Mouse (Mus musculus): ENCODE measurements at regions not wholly inside any gene's neighbourhood (a gene's known extent, or its start where the extent isn't known, plus 50 kb on each side); places are given as distances from the start of the nearest gene placed in this dataset.

DNA sequence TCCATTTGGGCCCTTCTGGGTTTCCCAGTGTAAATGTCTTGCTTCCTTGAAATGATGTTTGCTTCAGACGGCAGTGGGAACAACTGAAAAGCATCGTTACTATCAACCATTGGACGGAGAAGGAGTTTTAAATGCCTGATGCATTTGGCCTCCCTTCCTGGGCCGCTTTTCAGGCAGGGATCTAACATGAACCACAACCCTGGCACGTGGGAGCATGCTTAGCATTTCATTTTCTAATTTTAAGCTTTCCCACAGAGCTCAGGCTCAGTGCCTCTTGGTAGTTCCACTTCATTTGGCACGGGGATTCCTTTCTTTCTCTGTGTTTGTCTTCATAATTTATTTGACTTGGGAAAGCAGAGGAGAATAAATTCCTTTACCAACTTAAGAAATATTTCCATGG lies 406.6 kb upstream of the Nbea start:
- DNase-seq (ENCODE audit: low read depth): no peak

DNA sequence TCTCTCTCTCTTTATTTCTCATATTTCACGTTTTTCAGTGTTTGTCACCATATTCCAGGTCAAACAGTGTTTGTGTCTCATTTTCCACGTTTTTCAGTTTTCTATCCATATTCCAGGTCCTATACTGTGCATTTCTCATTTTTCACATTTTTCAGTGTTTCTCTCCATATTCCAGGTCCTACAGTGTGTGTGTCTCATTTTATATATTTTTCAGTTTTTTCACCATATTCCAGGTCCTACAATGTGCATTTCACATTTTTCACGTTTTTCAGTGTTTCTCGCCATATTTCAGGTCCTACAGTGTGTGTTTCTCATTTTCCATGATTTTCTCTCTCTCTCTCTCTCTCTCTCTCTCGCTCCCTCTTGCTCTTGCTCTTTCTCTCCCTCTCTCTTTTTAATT lies 391.9 kb upstream of the Nbea start:
- peak; percentile 19 for DNase-seq (ENCODE audit: low read depth)

DNA sequence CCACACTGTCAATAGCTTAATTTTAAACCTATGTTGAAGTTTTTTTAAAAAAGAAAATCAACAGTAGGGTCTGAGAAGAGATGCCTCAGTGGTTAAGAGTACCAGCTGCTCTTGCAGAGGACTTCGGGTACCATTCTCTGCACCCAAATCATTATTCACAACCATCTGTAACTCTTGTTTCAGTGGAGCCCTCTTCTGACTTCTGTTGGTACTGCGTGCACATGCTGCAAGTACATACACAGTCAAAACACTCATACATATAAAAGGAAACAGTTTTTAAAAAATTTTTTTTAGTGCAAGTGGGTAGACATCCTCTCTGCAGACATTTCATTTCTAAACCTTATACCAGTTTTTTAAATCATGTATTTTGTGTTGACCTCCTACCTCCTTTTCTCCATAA lies 352.7 kb upstream of the Nbea start:
- DNase-seq (ENCODE audit: low read depth): no peak

DNA sequence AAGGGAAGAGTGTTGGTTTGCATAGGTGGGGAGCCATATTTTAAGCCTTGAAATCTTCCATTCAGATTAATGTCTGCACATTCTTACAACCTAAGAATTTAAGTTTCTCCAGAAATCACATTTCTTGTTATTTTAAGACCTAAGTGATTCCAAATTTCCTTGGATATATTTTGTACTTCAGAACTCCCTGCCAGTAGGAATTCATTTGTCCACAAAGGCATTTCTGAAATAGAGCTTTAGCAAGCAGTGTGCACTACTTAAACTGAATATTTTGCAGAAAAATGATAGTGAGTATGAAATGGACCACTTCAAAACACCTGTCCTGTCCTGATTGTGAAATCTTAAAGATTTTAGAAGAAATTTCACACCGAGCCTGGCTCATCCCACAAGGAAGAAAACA lies 320.9 kb upstream of the Nbea start:
- DNase-seq (ENCODE audit: low read depth): no peak

DNA sequence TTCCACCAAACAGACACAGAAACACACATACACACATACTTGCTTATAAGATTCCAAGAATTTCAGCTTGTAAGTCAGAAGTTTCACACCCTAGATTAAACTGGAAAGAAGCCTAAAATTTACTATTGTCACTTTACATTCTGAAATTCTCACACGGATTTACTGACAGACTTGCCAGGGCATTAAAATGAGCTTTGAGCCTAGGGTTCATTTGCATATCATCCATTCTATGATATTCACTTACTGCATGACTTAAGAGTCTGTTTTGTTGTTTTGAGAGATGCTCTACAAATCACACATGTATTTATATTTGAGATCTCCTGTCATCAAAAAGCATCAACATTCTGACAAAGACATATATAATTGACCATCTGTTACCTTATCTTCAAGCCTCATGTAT lies 315.8 kb upstream of the Nbea start:
- DNase-seq (ENCODE audit: low read depth): no peak

DNA sequence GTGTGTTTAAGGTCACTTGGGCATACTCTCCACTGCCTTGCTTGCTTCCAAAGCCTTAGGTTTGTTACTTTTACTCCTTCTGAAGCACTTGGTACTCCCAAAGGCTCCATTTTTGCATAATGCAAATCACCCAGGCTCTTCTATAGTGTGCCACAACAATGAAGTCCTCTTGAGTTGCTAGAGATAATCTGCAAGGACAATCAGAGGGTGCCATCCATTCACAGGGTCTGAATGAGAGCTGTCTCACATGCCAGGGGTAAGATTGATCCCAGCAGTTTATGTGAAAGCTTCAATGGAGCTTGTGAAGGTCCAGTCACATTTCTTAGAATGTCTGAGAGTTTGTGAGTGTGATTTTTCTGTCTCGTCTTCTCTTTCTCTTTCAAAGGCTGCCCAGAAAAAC lies 310.4 kb upstream of the Nbea start:
- DNase-seq (ENCODE audit: low read depth): no peak

DNA sequence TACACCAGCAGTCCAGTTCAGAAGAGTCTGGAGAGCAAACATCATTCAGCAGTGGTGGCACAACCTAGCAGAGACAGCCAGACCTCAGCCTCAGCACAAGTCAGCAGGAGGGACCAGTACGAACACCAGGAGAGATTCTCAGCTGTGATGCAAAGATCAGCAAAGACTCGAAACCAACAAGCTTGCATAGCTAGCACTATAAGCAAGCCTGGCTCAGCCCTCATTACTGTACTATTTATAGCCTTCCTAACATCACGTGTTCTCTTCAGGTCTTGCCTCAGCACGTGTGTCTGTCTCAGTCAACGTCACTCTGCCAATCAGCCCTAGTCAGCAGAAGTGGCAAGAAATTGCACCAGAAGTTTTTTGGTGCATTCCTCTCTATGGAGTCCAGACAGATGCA lies 305.7 kb upstream of the Nbea start:
- DNase-seq (ENCODE audit: low read depth): no peak

DNA sequence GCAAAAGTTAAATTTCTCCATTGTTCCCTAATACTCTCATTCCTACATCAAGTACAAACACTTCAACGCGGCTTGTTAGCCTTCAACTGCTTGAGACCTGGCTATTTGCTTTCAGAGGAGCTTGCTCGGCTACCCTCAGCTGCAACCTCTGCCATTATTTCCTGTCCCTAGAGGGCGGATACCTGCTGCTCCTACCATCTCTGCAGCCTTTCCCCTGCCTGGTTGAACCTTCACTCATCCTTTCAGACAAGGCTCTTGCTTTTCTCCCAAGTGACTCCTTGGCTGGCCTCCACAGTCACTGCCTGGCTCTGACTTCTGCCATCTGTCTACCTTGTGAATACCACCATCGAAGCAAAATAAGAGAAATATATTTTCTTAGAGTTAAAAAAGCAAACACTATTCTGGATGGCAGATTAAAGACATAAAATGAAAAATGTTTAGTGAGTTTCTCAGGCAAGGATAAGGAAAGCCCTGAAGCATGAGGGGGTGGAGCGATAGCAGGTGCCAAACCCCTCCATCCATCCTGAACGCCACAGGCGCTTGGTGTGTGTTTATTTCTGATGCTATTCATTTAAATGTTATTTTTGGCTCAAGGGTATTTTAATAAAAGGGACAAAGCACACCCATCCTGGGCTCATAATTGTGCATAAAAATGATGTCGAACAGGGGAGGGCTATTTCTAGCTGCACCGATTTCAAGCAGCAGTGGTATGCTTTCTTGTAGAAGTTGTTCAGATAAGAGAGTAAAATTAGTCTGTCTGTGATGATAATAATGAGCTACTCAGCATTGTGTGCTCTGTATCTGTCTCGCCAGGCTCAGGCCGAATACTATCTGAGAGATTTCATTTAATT lies 302.3 kb upstream of the Nbea start:
- DNase-seq (ENCODE audit: low read depth): no peak

DNA sequence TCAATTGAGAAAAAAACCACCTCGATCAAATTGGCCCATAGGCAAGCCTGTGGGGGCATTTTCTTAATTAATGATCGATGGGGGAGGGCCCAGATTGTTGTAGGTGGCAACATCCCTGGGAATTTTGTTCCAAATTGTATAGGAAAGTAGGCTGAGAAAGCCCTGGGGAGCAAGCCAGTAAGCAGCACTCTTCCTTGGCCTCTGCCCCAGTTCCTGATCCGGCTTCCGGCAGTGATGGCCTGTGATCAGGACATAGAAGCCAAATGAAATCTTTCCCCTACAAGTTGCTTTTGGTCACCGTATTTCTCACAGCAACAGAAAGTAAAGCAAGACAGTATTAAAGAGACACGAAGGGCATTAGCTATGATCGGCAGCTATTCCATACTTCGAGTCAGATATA lies 300.6 kb upstream of the Nbea start:
- DNase-seq (ENCODE audit: low read depth): no peak

DNA sequence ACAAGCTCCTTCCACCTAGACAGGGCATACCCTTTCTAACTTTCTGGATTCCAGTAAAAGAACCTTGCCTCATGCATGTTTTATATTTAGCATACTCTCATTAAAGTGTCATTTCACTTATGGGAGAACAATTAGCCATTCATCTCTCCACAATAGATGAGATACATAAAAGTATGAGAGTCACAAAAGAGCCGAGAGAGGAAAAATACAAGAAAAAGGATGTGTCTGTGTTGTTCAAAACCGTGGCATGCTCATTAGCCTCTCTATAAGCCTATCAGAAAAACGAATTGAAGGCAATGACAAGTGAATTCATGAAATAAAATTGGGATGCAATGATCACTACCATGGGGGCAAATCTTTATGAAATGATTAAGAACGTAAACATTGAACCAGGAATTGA lies 299.9 kb upstream of the Nbea start:
- no peak for DNase-seq (ENCODE audit: low read depth)

DNA sequence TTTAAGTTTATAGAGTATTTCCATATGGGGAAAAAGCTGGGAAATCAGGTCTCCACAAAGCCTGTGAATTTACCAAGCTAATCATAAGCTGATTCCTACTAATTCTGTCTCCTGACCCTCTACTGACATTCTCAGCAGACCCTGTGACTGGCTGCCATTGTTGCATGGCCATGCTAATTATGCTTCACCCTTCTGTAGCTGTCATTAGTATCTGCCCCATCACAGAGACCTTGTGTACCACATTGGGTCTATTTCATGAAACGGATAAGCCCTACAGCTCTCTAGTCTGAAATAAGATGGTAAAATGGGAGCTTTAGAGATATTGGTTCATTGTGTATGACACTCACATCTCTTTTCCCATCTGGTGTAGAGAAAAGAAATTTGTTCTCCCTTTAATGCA lies 296.0 kb upstream of the Nbea start:
- DNase-seq (ENCODE audit: low read depth): no peak

DNA sequence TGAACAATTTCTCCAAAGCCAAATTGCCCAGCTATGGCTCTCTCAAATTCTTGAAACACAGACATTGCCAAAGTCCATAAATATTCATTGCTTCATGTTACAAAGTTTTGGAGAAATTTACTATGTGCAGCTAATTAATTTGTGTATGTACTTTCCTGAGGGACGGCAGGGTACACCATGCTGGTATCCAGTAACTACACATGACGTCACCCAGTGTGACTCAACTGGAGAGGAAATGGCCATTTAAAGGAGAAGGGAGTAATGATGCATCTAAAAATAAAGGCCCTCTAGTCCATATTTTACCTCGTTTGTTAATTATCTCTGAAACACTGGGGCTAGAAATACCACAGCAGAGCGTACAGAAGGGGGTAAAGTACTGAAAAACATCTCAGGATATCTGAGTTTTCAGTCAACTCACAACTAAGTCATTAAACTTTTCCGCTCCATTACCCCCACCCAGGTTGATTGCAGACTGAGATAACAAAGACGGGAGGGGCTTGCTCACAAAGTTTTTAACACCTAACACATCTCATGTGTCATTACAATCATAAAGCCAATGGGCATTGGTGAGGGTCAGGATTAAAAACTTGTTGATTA lies 295.1 kb upstream of the Nbea start:
- no peak for DNase-seq (ENCODE audit: low read depth)

DNA sequence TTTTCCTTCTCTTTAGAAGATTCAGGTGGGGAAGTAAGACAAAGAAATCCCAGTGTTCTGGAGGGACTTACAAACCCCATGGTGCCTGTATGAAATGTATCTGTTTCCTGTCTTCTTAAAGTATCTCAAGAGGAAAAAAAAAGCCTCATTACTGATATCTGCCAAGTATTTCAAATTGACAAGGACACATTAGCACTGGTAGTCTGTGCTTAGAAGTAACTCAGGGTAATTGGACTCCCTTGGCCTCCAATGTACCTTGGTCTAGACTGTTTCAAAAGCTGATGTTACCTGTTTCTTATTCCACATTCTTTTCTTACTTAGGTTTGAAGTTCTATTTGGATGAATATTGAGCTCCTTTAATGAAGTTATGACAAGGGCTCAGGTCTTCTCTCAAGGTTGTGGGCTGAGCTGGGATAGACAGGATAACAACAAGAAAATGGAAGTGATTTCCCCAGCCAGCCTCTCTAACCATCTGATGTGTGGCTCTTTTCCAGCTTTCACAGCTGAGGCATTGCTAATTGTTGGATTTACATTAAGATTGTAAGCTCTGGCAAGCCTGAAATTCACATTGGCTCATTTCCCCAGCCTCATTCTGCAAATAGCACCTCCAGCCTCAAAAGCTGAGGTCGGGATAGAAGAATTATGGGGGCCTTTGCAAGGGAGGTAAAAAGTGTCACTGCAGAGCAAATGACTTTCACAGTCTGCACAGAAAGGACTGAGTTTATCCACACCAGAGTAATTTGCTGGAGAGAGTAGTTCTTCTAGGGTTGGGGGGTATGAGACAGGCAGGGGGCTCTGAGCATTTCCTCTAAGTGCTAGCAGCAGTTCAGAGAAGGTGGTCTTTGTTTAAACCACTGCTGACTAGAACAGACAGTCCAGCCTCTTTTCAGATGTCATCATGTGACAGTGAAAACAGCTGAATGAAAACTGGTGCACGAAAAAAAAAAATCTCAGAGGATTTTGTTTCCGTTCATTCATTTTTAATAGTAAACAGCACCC lies 292.3 kb upstream of the Nbea start:
- DNase-seq (ENCODE audit: low read depth): no peak

DNA sequence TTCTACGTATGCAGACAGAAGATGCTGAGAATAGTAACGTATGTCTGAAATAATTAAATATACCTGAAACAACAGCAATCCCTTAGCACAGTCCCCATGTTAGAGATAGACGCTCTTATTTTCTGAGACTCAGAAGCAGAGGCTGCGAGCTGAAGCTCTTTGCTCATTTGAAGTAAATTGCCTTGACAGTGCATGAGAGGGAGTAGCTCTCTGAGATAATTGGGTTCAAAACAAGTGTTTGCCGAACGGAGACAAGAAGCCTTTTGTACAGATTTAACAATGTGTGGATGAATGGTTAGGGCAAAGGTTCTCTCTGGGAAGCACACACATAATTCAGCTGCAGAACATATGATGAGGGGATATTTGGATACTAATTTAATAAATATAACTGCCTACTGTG lies 289.1 kb upstream of the Nbea start:
- no peak for DNase-seq (ENCODE audit: low read depth)

DNA sequence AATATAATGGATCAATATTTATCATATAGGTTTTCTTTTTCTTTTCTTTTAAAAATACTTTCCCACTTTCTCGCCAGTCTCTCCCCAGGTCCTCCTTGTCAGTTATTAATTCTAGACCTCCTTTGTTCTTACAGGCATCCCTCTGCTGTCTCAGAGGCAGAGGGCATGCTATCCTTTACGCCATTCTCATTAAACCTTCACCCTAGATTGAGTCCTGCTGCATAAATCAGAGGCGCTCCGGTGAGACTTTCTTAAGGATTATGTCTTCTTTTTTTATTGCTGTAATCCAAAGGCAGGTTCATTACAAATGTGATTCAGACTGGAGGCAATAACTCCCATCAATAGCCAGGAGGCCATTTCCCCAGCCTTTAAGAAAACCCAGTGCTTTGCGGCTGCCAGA lies 288.3 kb upstream of the Nbea start:
- DNase-seq (ENCODE audit: low read depth): no peak

DNA sequence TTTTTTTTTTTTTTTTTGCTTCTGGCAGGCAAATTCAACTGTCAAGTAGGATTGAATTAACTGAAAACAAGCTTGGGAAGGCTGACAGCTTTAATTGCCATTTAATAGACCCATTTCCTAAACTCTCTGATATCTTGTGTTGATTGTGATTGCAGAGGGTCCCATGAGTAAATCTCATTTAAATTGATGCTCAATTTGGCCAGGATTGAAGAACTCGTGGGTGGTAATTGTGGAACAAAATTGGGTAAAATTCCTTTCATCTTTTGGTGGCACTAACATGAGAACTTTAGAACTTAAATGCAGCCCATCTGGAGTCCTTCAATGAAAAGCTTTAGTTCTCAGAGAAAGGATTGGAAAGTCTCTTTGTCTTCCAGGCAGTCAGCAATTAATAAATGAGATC lies 287.7 kb upstream of the Nbea start:
- no peak for DNase-seq (ENCODE audit: low read depth)

DNA sequence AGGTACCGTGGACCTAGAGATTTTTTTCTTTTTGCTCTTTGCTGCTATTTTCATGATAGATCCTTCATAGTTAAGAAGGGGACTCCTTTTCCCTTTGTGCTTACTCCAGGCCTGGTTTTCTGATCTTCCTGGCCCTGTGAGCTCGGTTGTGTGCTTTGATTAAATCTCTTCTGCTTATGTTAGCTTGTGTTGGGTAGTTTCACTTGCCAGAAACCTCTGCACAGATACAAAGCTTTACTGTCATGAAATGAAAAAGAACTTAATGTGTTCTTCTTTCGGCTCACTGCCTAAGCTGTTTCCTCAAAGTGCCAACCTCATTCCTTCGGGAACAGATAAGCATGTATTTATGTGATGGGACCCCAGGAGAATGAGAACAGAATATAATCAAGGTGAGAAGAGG lies 274.1 kb upstream of the Nbea start:
- no peak for DNase-seq (ENCODE audit: low read depth)

DNA sequence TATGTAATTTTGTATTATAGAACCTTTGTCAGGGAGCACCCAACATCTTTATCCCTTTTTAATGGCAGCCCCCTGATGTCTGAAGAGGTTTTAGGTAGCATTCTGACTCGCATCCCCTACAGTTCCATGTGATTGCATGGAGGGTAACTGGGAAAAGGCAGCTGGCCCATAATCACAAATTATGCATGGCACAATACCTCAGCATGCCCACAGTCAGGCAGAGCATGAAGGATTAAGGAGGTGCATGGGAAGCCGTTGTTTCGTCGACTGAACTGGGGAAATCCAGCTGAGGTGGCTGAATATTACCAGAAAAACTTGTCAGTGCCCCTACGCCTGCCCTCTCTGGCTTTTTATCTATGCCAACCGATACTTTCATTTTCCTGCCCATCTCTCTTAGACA lies 272.8 kb upstream of the Nbea start:
- no peak for DNase-seq (ENCODE audit: low read depth)

DNA sequence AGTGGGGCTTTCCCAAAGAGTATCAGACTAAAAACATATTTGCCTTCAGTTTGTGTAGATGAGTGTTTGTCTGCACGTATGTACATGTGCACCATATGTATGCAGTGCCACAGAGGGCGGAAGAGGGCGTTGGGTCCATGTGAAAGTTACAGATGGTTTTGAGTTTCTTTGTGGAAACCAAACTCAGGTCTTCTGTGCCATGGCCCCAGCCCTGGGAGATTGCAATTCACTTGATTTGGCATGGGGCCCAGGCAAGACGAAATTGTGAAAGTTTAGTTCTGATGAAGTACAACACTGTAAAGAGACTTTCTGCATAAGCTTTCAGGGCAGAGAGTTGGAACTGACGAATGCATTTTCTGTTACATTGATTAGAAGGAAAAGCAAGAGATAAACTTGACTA lies 255.4 kb upstream of the Nbea start:
- no peak for DNase-seq (ENCODE audit: low read depth)

DNA sequence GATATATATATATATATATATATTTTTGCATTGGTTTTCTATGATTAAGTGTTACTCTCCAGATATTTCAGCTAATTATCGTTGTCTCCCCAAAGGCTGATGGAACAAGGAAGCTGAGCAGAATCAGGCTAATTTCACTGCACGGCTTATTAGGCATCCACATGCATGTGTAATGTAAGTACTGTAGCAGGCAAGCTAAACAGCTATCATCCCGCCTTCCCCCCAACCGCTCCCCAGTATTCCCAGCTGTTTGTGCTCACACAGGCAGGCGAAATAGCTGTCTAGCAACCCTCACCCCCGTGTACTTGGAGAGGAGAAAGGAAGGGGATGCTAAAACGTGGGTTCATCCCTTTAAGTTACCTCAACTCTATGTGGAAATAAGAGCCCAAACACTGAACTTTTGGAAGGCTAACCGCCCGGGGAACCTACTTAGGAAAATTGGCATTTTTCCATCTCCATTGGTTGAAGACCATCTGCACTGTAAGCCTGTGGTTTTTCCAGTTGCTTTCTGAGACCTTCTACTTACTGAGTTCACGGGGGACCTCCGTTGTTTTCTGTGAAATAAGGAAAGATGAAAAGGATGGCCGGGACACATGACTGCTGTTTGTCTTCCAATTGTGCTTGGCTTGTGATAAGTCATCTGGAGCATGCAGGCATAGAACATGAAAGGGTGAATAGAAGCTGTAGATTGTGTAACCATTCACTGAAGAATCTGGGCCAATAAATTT lies 254.7 kb upstream of the Nbea start:
- DNase-seq (ENCODE audit: low read depth): peak; percentile 27

DNA sequence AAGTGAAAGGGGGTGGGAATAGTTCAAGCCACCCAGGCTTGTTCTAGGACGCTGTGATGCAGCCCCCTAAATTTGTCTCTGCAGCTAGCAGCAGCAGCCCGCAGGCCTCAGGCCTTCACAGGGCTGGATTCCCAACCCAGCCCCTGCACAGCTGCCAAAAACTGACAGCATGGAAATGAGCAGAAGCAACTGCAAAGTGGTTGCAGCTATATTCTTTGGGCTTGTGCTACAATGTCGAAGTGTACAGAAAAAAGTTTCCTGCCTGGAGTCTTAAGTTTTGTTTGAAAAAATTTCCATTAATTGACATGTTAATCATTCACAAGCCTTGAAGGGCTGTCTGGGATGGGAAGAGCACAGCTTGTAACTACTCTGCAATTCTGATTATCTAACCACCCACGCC lies 253.6 kb upstream of the Nbea start:
- DNase-seq (ENCODE audit: low read depth): no peak

DNA sequence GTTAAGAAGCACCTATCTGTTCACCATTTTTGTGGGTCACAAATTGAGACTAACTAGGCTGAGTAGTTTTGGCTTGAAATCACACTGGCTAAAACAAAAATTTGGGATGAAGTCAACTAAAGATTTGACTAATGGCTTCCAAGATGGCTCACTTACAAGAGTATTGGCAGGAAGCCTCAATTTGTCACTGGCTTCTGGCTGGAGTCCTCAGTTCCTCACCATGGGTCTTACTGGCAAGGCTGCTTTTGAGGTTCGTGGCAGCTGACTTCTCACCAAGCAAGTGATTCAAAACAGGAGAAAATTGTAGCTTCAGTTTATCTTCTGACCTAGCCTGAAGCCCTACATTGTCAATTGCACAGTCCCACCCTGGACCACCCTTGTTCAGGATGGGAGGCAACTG lies 250.0 kb upstream of the Nbea start:
- no peak for DNase-seq (ENCODE audit: low read depth)
